Mouse (Mus musculus) urinary bladder, adult 18-20 months (tissue): ENCODE data around the gene Grik1.
A peak's percentile ranks its signal among the peaks of the same experiment; 100 is the strongest.

Experiments
- DNase-seq, 2 experiments: peaks; one replicate each; pipeline ENCODE4 v3.0.0; 2022; ENCODE audit warnings: low spot score in 2 of 2, mixed read lengths in 2 of 2

The Grik1 gene

GRCm38 (mm10) chr16:88290132-88290772, at the start of gene Grik1:
Gene Grik1, minus strand, starts transcription at chr16:88290265.
- no peak for DNase-seq

- no peak for DNase-seq
Observed at GRCm38 (mm10) chr16:88294209-88294608, 4.1 kb upstream of the Grik1 start.

- DNase-seq = no peak
Observed at GRCm38 (mm10) chr16:88289421-88290081, 514 bp downstream of the Grik1 start.

GRCm38 (mm10) chr16:88258407-88258806, 31.7 kb downstream of the Grik1 start:
- no peak for DNase-seq

- DNase-seq = no peak
Observed at GRCm38 (mm10) chr16:88257072-88257471, 33.0 kb downstream of the Grik1 start.

GRCm38 (mm10) chr16:88256101-88256500, 34.0 kb downstream of the Grik1 start:
- DNase-seq = no peak

GRCm38 (mm10) chr16:88252676-88253075, 37.4 kb downstream of the Grik1 start:
- peak; percentile 25 to 50 for DNase-seq

GRCm38 (mm10) chr16:88251049-88251448, 39.0 kb downstream of the Grik1 start:
- DNase-seq = no peak

GRCm38 (mm10) chr16:88249825-88250224, 40.2 kb downstream of the Grik1 start:
- no peak for DNase-seq

GRCm38 (mm10) chr16:88247586-88247985, 42.5 kb downstream of the Grik1 start:
- no peak for DNase-seq

- no peak for DNase-seq
Observed at GRCm38 (mm10) chr16:88244658-88245057, 45.4 kb downstream of the Grik1 start.

- DNase-seq = no peak
Observed at GRCm38 (mm10) chr16:88225616-88226015, 64.4 kb downstream of the Grik1 start.

- no peak for DNase-seq
Observed at GRCm38 (mm10) chr16:88221932-88222331, 68.1 kb downstream of the Grik1 start.

- DNase-seq = no peak
Observed at GRCm38 (mm10) chr16:88212531-88212930, 77.5 kb downstream of the Grik1 start.

- no peak for DNase-seq
Observed at GRCm38 (mm10) chr16:88211852-88212251, 78.2 kb downstream of the Grik1 start.

- DNase-seq = peak; percentile 22 to 40
Observed at GRCm38 (mm10) chr16:88204400-88204799, 85.7 kb downstream of the Grik1 start.

- DNase-seq = no peak
Observed at GRCm38 (mm10) chr16:88203985-88204384, 86.1 kb downstream of the Grik1 start.

- DNase-seq = no peak
Observed at GRCm38 (mm10) chr16:88187433-88188037, 102.5 kb downstream of the Grik1 start.

- DNase-seq = no peak
Observed at GRCm38 (mm10) chr16:88178813-88179212, 111.3 kb downstream of the Grik1 start.

- no peak for DNase-seq
Observed at GRCm38 (mm10) chr16:88177364-88177763, 112.7 kb downstream of the Grik1 start.

- DNase-seq = no peak
Observed at GRCm38 (mm10) chr16:88174083-88174721, 115.9 kb downstream of the Grik1 start.

GRCm38 (mm10) chr16:88166547-88166946, 123.5 kb downstream of the Grik1 start:
- no peak for DNase-seq

GRCm38 (mm10) chr16:88142574-88142973, 147.5 kb downstream of the Grik1 start:
- no peak for DNase-seq
